Mouse (Mus musculus) cerebellum, adult 11-12 months (tissue): ENCODE results near the gene Cpa5.

Experiments used
- DNase-seq: peaks from one replicate; pipeline ENCODE4 v3.0.0; 2022

Gene Cpa5

GRCm38 (mm10) chr6:30645379-30645778 lies 34.6 kb downstream of the Cpa5 start:
- DNase-seq: no peak

GRCm38 (mm10) chr6:30649651-30650296 lies 39.0 kb downstream of the Cpa5 start:
- no peak for DNase-seq

GRCm38 (mm10) chr6:30652425-30653188 lies 41.8 kb downstream of the Cpa5 start:
- no peak for DNase-seq

- DNase-seq: no peak
Measured at GRCm38 (mm10) chr6:30653518-30653917, 42.7 kb downstream of the Cpa5 start.

GRCm38 (mm10) chr6:30654402-30654859 lies 43.6 kb downstream of the Cpa5 start:
- no peak for DNase-seq

GRCm38 (mm10) chr6:30654932-30655331 lies 44.1 kb downstream of the Cpa5 start:
- no peak for DNase-seq

- no peak for DNase-seq
Measured at GRCm38 (mm10) chr6:30657279-30657678, 46.5 kb downstream of the Cpa5 start.

- no peak for DNase-seq
Measured at GRCm38 (mm10) chr6:30658619-30659018, 47.8 kb downstream of the Cpa5 start.

GRCm38 (mm10) chr6:30664776-30665175 lies 54.0 kb downstream of the Cpa5 start:
- DNase-seq: no peak

GRCm38 (mm10) chr6:30665296-30665695 lies 54.5 kb downstream of the Cpa5 start:
- DNase-seq: no peak

- no peak for DNase-seq
Measured at GRCm38 (mm10) chr6:30666043-30666442, 55.2 kb downstream of the Cpa5 start.

- DNase-seq: no peak
Measured at GRCm38 (mm10) chr6:30667585-30667984, 56.8 kb downstream of the Cpa5 start.

- no peak for DNase-seq
Measured at GRCm38 (mm10) chr6:30671696-30672095, 60.9 kb downstream of the Cpa5 start.

GRCm38 (mm10) chr6:30673764-30674561 lies 63.2 kb downstream of the Cpa5 start:
- no peak for DNase-seq

GRCm38 (mm10) chr6:30674714-30675280 lies 64.0 kb downstream of the Cpa5 start:
- no peak for DNase-seq

GRCm38 (mm10) chr6:30675281-30675771 lies 64.5 kb downstream of the Cpa5 start:
- DNase-seq: no peak

GRCm38 (mm10) chr6:30676506-30676905 lies 65.7 kb downstream of the Cpa5 start:
- no peak for DNase-seq

- no peak for DNase-seq
Measured at GRCm38 (mm10) chr6:30677591-30677990, 66.8 kb downstream of the Cpa5 start.

- peak; percentile 16 for DNase-seq
Measured at GRCm38 (mm10) chr6:30678482-30678881, 67.7 kb downstream of the Cpa5 start.

GRCm38 (mm10) chr6:30679567-30679966 lies 68.8 kb downstream of the Cpa5 start:
- no peak for DNase-seq

- no peak for DNase-seq
Measured at GRCm38 (mm10) chr6:30680442-30680841, 69.6 kb downstream of the Cpa5 start.
